8 mouse cellular contexts compared by ENCODE assay signal in the genomic region with DNA sequence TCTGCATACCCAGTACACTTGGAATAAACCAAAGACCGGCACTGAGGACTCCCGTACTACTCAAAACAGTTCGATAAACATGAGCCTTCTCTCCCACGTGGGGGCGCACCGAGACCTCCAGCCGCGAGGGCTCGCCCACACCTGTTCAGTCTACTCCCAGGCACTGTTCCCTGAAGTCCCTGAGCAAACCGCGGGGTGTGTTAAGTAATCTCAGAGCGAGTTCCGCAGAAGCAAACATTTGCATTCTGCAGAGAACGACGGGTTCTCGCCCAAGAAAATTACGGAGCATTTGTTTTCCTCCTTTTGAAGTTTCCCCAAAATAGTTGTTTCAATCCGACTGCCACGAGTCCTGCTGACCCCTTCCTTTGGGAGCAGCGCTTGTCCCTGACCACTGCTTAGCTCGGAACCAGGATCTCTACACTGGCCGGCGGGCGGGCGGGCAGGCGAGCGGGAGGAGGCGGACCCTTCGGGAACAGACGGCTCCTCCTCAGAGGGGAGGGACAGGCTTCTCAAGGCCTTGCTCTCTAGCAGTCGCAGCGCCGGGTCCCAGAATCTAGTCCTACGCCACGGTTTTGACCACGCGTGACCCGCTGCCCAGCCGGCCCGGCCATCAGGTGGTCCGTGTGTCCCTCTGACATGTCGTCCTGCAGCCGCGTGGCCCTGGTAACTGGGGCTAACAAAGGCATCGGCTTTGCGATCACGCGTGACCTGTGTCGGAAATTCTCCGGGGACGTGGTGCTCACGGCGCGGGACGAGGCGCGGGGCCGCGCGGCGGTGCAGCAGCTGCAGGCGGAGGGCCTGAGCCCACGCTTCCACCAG. TPM values are rescaled to one million over a fixed set of nuclear protein-coding genes. Genes with fewer than 3 reads are reported as not detected.
DNase-seq lines count a peak whose midpoint lies in the region; ATAC-seq and TF ChIP-seq lines count a peak whose summit lies in the region.

A gene (plus strand): TSS at position 527 of the 819 bp plus-strand sequence.

- no peaks in the 10 kb centered on the region for H3K9me3 ChIP-seq in ES-E14 (ENCODE audit: control insufficient read depth, insufficient read depth, low read depth, low read length)
- no peaks in the 10 kb centered on the region for H3K9me3 ChIP-seq in lung, embryonic 16.5 days (ENCODE audit: control insufficient read depth, low read length)

- H3K4me1 ChIP-seq in ES-E14 (ENCODE audit: control insufficient read depth in 2 of 2, insufficient read depth in 2 of 2, low read length in 2 of 2, poor library complexity in 1 of 2): peaks cover 12 to 21% of the 10 kb centered on the region in 2 experiments; a peak in 3 of 4 replicates
- peaks cover 17% of the 10 kb centered on the region for H3K4me1 ChIP-seq in lung, embryonic 16.5 days (replicated peaks; ENCODE audit: control insufficient read depth, insufficient read depth, low read length)

- peaks cover 5% of the 10 kb centered on the region; the same call in 1 of the 2 replicates for H3K36me3 ChIP-seq in ES-E14 (ENCODE audit: control insufficient read depth, insufficient read depth, low read length, poor library complexity, severe bottlenecking)
- no peaks in the 10 kb centered on the region for H3K36me3 ChIP-seq in lung, embryonic 16.5 days (ENCODE audit: control insufficient read depth, insufficient read depth, low read length)

- peak; percentile 56 for DNase-seq in ES-E14 (ENCODE audit: low read depth, low spot score)
- peak; percentile 60 for DNase-seq in cerebellum, adult 8-10 months
- peak; percentile 68 to 83 for DNase-seq in frontal cortex, adult 2 months (ENCODE audit: extremely low spot score in 1 of 2, low spot score in 1 of 2)
- DNase-seq in layer of hippocampus, postnatal 10 days (ENCODE audit: low spot score in 2 of 2): peak; percentile 73 to 78
- DNase-seq in ovary, adult 18-20 months (ENCODE audit: low spot score): peak; percentile 69
- peak; percentile 90 for DNase-seq in thymus, postnatal 0 days (ENCODE audit: low spot score)

- H3K4me3 ChIP-seq in ES-E14 (ENCODE audit: insufficient read depth in 1 of 2, low read depth in 1 of 2, low read length in 2 of 2, poor library complexity in 1 of 2, severe bottlenecking in 1 of 2): peak within 1 kb of the TSS; percentile 60 to 74
- peak within 1 kb of the TSS; percentile 64 for H3K4me3 ChIP-seq in lung, embryonic 16.5 days (ENCODE audit: low read length)

- in situ Hi-C loops in ES-E14 (cut with MboI; ENCODE audit: low sequenced_read_pairs in 2 of 2, unreplicated experiment in 2 of 2): loop anchor here (10.0 kb wide), 2 partner anchors 92 to 102 kb away; no protein-coding TSS in a partner anchor

- peak within 1 kb of the TSS; percentile 84 for H3K27ac ChIP-seq in ES-E14 (ENCODE audit: insufficient read depth, low read depth, low read length, poor library complexity, severe bottlenecking)
- H3K27ac ChIP-seq in lung, embryonic 16.5 days (ENCODE audit: low read length): no peak within 1 kb of the TSS

- peaks cover 24% of the 10 kb centered on the region for H3K27me3 ChIP-seq in lung, embryonic 16.5 days (ENCODE audit: control insufficient read depth, insufficient read depth, low read depth, low read length)

- H3K4me2 ChIP-seq in lung, embryonic 16.5 days (ENCODE audit: low read depth, low read length): peak within 1 kb of the TSS; percentile 99

- ATAC-seq in hematopoietic stem cell, adult 5-6 weeks (replicated peaks in 1 of 2; ENCODE audit: insufficient read depth in 1 of 2, low FRiP score in 2 of 2, low TSS enrichment in 1 of 2, low read depth in 1 of 2, poor library complexity in 2 of 2, severe bottlenecking in 2 of 2): peak; percentile 47 to 65
- peak; percentile 94 for ATAC-seq in lung, embryonic 16.5 days (ENCODE audit: low read depth)

- WGBS in lung, embryonic 16.5 days: under 1% methylated on average over 63 of the region's 63 CpGs

- peak within 1 kb of the TSS; percentile 81 for H3K9ac ChIP-seq in ES-E14 (ENCODE audit: insufficient read depth, low read depth, low read length, poor library complexity, severe bottlenecking)
- H3K9ac ChIP-seq in lung, embryonic 16.5 days (ENCODE audit: low read length): peak within 1 kb of the TSS; percentile 68

TF ChIP-seq in ES-E14, 5 proteins besides CTCF, POLR2A, EP300 and RAD21:
- no peak for TF ChIP-seq ZC3H11A (IDR thresholded peaks at IDR 0.05; ENCODE audit: borderline replicate concordance, low read depth, low read length)
- TF ChIP-seq CHD2 (IDR thresholded peaks at IDR 0.05; ENCODE audit: low read depth, low read length): no peak
- TF ChIP-seq MAFK (IDR thresholded peaks at IDR 0.05; ENCODE audit: insufficient read depth, low read depth, low read length): no peak
- TF ChIP-seq HCFC1 (IDR thresholded peaks at IDR 0.05; ENCODE audit: borderline replicate concordance, insufficient read depth, low read length): no peak
- TF ChIP-seq ZNF384 (IDR thresholded peaks at IDR 0.05; ENCODE audit: low read depth, low read length): no peak

RNA-seq across cellular contexts. Expression of the gene that starts here (rescaled TPM):
- total RNA-seq in ES-E14 (2012; rRNA removed): 15.2 and 16.0 TPM in 2 replicates
- polyA plus RNA-seq in frontal cortex, adult 2 months (2012; rRNA removed): 17.9 and 19.1 TPM in 2 replicates
- 0.38 TPM in 1 of 2 replicates, not detected in the other for total RNA-seq in hematopoietic stem cell, adult 5-6 weeks (2017)
- total RNA-seq in layer of hippocampus, postnatal 10 days (2021): 10 to 100 TPM; 12.5 to 13.9 TPM
- 9.0 and 9.9 TPM in 2 replicates for polyA plus RNA-seq in lung, embryonic 16.5 days (2015; fragmentation: Nextera tagmentation; extraction: Ambion mirVana)
- polyA plus RNA-seq in thymus, postnatal 0 days (2015; fragmentation: Nextera tagmentation; extraction: Ambion mirVana): 8.4 and 8.5 TPM in 2 replicates

Comparison
In these comparisons a context has a peak if more than half of its experiments do, and no peak if none do; other contexts are left out.
1. Peak in ATAC-seq in hematopoietic stem cell, adult 5-6 weeks; RNA of the gene not detected or under 1 TPM.